Mouse (Mus musculus): ENCODE results near the gene Myt1l.

DNA sequence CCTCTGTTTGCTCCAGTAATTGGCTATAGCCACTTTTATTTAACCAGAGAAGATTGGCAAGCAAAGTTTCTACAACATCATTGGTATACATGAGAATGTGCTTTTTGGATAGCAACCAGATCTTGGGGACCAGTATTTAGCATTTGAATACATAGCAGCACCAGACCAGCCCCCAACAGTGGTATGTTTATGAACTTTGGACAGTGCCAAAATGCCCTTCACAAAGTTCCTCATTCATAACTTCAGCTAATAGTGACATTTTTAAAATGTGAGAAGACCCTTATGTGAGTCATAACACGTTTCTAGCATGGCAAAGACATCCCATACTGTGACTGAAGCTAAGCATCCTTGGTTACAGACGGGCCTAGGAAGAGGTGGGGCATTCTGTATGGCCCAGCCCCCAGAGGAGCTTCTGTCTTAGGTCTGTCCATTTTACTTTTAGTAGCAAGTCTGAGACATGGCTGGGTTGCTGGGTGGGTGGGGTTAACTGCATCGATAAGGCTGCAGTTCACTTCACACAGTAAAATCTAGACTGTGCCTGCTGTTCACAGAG, 369.4 kb downstream of the Myt1l start:
- TF ChIP-seq CTCF (IDR thresholded peaks at IDR 0.05; ENCODE audit: low read depth, low read length) (no peak), POLR2A (IDR thresholded peaks at IDR 0.05; ENCODE audit: borderline replicate concordance, low read depth, low read length) (no peak)

All from bone marrow macrophage, adult 2 months (primary cell).